Mouse (Mus musculus) CH12.LX (cell line): ENCODE results near the gene Bsn.

ENCODE experiments used
- CTCF ChIP-seq, 2 experiments: IDR thresholded peaks in 1 of 2; conservative IDR thresholded peaks in 1 of 2; 2 replicates each; pipeline ENCODE4 v1.5.1; 2011 to 2012; ENCODE audit warnings: low read depth in 2 of 2, low read length in 2 of 2, improper control_type of control experiment in 1 of 2, inconsistent platforms in 1 of 2, mild to moderate bottlenecking in 1 of 2, moderate library complexity in 1 of 2
- EP300 ChIP-seq: IDR thresholded peaks from 2 replicates; pipeline ENCODE4 v1.6.1; 2011; ENCODE audit warnings: low read length, improper control_type of control experiment
- POLR2A ChIP-seq: IDR thresholded peaks from 2 replicates; pipeline ENCODE4 v1.6.1; 2011; ENCODE audit warnings: low read depth, mild to moderate bottlenecking, improper control_type of control experiment, low read length
- TCF12 ChIP-seq: IDR thresholded peaks from 2 replicates; pipeline ENCODE4 v1.6.1; 2014; ENCODE audit warnings: low read depth, mild to moderate bottlenecking, inconsistent platforms, low read length, improper control_type of control experiment
- ZC3H11A ChIP-seq: IDR thresholded peaks from 2 replicates; pipeline ENCODE4 v1.6.1; 2012; ENCODE audit warnings: low read depth, mild to moderate bottlenecking, inconsistent platforms, low read length, improper control_type of control experiment

DNA sequence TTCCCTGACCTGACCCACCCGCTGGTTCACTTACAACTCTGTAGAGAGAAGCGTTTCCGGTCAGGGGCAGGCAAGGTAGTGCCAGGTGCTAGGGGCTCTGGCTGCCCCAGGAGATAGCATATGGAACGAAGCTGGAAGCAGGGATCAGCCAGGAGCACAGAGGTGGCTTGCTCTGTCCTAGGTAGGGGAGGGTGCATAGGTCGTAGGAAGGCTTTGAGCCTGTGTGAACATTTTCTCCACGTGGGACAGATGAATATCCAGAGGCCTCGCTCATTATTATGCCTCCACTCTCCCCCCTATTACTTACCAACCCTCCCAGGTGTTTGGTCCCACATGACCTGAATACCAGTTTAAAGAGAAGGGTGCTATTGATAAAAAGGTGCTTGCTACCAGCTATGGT lies 137.8 kb downstream of the Bsn start:
- no peak for TF ChIP-seq CTCF (conservative IDR thresholded peaks at IDR 0.05 in 1 of 2, IDR thresholded peaks at IDR 0.05 in 1 of 2; ENCODE audit: low read depth in 2 of 2, low read length in 2 of 2)
- TF ChIP-seq ZC3H11A: no peak
- TF ChIP-seq TCF12: no peak
- TF ChIP-seq POLR2A: no peak
- TF ChIP-seq EP300: no peak
